Mouse (Mus musculus) left cerebral cortex, adult 8-10 months (tissue): ENCODE results near the gene Jade2. TPM values are rescaled to one million over a fixed set of nuclear protein-coding genes. Genes with fewer than 3 reads are reported as not detected.

Source experiments
- DNase-seq, 2 experiments: peaks; one replicate each; pipeline ENCODE4 v3.0.0; 2022; ENCODE audit warnings: low spot score in 2 of 2
- total RNA-seq, 4 experiments: library from RNA; stranded (reverse); gene quantifications; 2 replicates each; pipeline ENCODE4 v1.2.4; 2022

The Jade2 gene
- total RNA-seq = 10 to 100 TPM; 53.5 to 60.9 (median 57.6) TPM

- peak; percentile 37 to 53 for DNase-seq
Observed at GRCm38 (mm10) chr11:51857081-51857671, at the start of gene Jade2. Gene Jade2, minus strand, starts transcription at chr11:51857653.

GRCm38 (mm10) chr11:51904224-51904623 is 46.8 kb upstream of the Jade2 start:
- DNase-seq = no peak

- DNase-seq = no peak
Observed at GRCm38 (mm10) chr11:51899691-51900090, 42.2 kb upstream of the Jade2 start.

- peak in 1 of 2 experiments; percentile 90 for DNase-seq
Observed at GRCm38 (mm10) chr11:51898326-51899080, 41.0 kb upstream of the Jade2 start.

- DNase-seq = peak in 1 of 2 experiments; percentile 23
Observed at GRCm38 (mm10) chr11:51897311-51897710, 39.9 kb upstream of the Jade2 start.

GRCm38 (mm10) chr11:51896012-51896411 is 38.6 kb upstream of the Jade2 start:
- no peak for DNase-seq

GRCm38 (mm10) chr11:51885681-51886080 is 28.2 kb upstream of the Jade2 start:
- DNase-seq = no peak

GRCm38 (mm10) chr11:51884092-51884491 is 26.6 kb upstream of the Jade2 start:
- DNase-seq = no peak

- DNase-seq = no peak
Observed at GRCm38 (mm10) chr11:51883670-51884069, 26.2 kb upstream of the Jade2 start.

- no peak for DNase-seq
Observed at GRCm38 (mm10) chr11:51881776-51882175, 24.3 kb upstream of the Jade2 start.

GRCm38 (mm10) chr11:51881041-51881730 is 23.7 kb upstream of the Jade2 start:
- DNase-seq = no peak

GRCm38 (mm10) chr11:51876943-51877344 is 19.5 kb upstream of the Jade2 start:
- no peak for DNase-seq

GRCm38 (mm10) chr11:51875792-51876195 is 18.3 kb upstream of the Jade2 start:
- no peak for DNase-seq

- no peak for DNase-seq
Observed at GRCm38 (mm10) chr11:51875086-51875485, 17.6 kb upstream of the Jade2 start.

- DNase-seq = no peak
Observed at GRCm38 (mm10) chr11:51874266-51875036, 17.0 kb upstream of the Jade2 start.

- DNase-seq = no peak
Observed at GRCm38 (mm10) chr11:51873141-51873540, 15.7 kb upstream of the Jade2 start.

GRCm38 (mm10) chr11:51867261-51867660 is 9.8 kb upstream of the Jade2 start:
- no peak for DNase-seq

- peak in 1 of 2 experiments; percentile 30 for DNase-seq
Observed at GRCm38 (mm10) chr11:51866020-51866419, 8.6 kb upstream of the Jade2 start.

GRCm38 (mm10) chr11:51860666-51861065 is 3.2 kb upstream of the Jade2 start:
- no peak for DNase-seq

- DNase-seq = no peak
Observed at GRCm38 (mm10) chr11:51859561-51859960, 2.1 kb upstream of the Jade2 start.

GRCm38 (mm10) chr11:51858528-51859051 is 1.1 kb upstream of the Jade2 start:
- DNase-seq = peak; percentile 65 to 71
